Mouse (Mus musculus): ENCODE results near the gene Il2rg. TPM values are rescaled to one million over a fixed set of nuclear protein-coding genes. Genes with fewer than 3 reads are reported as not detected.

Il2rg gene
- 4.8 and 5.2 TPM in 2 replicates for polyA plus RNA-seq (2015; fragmentation: Nextera tagmentation; extraction: Ambion mirVana)

DNA sequence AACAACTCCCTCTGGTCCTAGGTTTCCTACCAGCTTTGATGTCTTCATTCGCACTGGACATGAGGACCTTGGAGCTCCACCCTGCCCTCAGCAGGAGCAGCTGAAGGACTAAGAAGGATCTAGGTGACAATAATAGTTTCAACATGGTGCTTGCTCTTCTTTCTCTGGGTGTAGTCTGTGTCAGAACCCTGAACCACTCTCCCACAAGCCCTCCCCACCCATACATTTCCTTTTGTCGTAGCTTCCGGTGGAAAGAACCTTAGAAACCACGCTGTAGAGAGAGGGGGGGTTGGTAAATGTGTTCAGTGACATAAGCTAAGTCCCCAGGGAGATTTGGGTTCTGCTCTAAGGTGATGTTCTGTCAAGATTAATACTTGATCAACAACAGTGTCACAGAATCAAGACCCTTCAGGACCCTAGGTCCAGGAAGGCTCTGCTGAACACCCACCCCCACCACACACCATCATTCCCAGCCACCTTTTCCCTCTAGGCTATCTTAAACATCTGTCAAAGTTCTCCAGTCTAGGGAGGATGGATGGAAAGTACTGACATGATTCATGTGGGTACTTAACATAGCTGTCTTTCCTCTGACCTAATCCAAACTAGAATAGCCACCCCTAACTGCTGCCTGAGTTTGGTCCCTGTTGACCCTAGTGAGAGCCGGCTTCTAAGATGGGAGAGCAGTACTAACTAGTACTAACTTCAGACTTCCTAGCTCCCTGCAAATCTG lies at the start of gene Il2rg:
TSS of gene Il2rg (minus strand) at position 231 of the 730 bp plus-strand sequence.

DNA sequence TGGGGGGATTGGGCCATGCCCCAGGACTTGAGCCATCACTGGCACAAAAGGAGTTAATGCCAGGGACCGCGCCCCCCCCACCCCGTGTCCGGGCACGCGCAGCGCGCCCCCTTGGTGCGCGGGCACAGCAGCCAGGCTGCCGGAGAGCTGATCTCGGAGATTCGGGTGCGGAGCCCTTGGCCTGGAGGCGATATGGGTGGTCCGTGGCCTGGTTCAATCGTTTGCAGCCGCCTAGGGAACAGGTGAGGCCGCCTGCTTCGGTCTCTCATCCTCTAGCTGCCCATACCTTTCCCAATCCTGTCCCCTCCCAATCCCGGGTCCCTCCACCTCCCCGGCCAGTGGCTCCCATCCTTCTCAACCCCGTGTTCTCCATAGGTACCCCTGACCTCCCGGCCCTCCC lies 31.0 kb upstream of the Il2rg start, which contains the start of gene Nlgn3:
TSS of gene Nlgn3 (plus strand) at position 114 of the 400 bp plus-strand sequence.

DNA sequence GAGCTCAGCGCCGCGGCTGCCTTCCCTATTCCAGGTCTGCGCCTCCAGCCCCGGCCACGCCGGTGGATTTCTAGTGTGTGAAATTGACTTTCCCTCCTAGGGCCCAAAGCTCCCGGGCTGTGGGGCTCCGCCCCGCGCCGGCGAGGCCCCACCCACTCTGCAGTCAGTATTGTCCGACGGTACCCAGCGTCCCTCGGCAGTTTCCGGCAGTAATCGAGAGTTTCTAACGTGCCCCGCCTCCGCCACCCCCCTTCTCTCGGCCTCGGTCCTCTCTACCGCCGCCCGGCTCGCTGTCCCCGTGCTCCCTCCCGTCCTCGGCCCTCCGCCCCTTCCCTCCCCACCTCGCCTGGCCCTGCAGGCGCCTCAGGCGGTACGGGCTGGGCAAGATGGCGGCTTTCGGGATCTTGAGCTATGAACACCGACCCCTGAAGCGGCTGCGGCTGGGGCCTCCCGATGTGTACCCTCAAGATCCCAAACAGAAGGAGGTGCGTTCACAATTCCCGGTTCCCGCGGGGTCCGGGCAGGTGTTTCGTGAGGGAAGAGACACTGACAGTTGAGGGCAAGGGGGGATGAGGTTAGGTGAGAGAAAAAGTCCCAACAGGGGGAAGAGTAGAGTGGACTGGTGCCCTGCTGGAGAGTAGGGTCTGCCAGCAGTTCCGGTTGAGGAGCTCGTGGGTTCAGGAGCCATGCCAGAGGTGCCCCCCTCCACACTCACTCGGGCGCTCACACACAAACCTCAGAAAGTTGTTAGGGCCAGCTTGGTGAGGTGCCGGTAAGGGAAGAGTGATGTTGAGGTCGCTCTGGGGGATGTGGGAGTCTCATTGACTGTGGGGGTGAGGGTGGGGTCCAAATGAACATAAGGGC lies 6.1 kb upstream of the Il2rg start, which contains the start of gene Med12:
TSS of gene Med12 (plus strand) at position 156 of the 864 bp plus-strand sequence.

DNA sequence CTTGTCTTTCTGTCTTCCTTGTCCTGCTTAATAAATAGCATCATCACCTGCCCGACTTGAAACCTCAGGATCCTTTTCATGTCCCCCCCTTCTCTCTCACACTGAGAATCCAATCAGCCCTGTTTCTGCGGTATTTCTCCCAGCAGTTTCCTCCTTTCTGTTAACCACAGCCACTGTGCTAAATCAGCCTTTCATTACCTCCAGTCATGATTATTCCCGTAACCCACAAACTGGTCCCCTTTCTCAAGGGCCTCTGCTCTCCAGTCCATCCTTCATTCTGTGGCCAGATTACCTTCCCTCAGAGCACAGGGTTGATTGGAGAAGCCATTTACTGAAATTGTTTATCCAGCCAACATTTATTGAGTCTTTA lies 685 bp upstream of the Il2rg start, which contains the start of gene Gm20489:
TSS of gene Gm20489 (minus strand) at position 269 of the 370 bp plus-strand sequence.

DNA sequence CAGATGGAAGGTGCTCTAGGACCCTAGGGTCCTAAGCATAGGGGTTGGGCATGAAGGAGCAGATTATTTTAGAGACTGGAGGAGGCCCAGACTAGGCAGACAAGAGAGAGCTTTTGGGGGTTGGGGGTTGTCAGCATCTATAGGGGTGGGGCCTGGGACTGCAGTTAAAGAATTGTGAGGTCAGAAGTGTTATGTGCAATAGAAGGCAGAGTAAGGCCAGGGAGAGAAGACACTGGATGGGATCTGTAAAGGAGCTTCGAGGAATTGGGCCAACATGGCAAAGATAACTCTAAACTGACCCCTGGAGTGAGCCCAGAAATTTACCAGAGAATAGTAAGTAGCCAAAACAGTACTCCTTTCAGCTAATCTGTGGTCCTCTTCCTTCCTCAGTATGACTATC lies 4.2 kb downstream of the Il2rg start, which contains the start of gene Gm614:
TSS of gene Gm614 (minus strand) at position 101 of the 400 bp plus-strand sequence.

DNA sequence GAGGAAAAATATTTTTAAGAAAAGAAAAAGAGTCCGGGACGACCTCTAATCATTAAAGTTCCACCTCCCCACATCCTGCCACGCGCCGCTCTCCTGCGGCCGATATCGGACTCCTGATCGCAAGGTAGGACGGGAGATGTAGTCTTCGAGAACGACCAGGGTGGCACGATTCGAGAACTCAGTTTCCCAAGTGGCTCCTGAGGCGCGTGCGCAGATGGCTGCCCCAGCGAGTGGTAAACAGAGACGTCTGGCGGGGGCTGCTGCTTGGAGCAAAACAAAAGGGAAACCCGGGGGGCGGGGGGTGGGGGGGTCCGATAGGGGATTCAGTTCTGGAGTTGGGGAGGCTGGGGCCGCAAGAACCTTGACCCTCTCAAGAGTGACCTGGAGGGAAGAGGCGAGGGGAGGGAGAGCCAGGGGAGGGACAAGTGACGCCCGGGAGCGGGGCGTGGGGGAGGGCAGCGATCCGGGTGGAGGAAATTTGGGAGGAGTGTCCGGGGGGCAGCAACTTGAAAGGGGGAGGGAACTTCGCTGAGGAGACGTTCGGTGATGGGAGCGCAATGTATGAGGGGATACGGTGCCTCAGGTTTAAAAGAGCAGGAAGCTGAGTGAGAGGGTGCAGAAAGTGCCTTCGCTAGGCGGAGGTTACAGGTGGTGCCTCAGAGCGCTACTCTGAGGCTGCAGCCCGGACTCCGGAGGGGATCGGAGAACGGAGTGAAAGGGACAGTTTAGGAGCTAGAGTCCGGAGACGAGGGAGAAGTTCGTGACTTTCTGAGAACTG lies 13.9 kb downstream of the Il2rg start, which contains the start of gene Foxo4:
TSS of gene Foxo4 (plus strand) at position 577 of the 778 bp plus-strand sequence.

DNA sequence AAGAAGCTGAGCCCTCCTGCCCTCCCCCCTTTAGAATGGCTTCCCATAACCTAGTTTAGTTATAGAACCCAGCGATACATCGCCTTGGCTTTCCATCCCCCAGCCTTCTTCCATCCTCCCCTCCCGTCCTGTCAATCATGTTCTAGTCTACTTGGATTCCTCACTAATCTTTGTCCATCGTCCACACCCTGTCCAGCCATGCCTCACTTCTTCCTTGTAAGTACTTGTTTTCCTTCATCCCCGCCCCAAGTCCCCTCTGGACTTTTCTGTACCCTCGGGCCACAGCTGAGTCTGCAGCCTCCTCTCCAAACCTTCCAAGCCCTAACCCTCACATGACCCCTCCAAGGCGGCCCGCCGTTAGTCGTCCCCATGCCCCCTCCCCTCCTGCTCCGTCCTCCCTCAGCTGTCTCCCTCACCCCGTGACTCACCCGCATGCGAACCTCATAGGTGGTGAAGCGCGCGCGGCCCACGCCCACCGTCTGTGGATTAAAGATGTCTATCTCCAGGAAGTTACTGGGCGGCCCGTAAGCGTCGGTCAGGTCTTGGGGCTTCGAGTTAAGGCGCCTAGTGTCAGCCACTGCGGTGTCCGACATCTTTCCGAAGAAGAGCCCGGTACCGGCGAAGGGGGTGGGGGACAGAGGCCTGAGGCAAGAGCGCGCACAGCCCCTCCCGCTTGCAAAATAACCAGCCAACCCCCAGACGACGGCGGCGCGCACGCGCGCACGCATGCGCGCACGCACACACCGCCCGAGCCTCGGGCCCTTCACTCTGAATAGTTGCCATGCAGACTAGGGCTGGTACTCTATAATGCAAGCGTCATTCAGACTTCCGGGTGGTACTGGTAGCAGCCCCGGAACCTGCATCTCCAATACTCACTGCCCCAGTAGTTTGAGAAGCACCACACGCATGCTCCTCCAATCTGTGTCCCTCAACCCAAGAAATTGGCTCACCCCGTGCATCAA lies 45.9 kb downstream of the Il2rg start, which contains the start of gene Snx12:
TSS of gene Snx12 (minus strand) at position 730 of the 962 bp plus-strand sequence.

Other genes with a start within 250 kb of the Il2rg start
- gene Tex11, start 208.6 kb downstream of the Il2rg start, polyA plus RNA-seq (2015; fragmentation: Nextera tagmentation; extraction: Ambion mirVana), result 0.10 TPM in 1 of 2 replicates, not detected in the other
- 14.8 and 16.3 TPM in 2 replicates for gene Slc7a3, start 182.2 kb downstream of the Il2rg start, polyA plus RNA-seq (2015; fragmentation: Nextera tagmentation; extraction: Ambion mirVana)
- gene Snx12, start 45.7 kb downstream of the Il2rg start, polyA plus RNA-seq (2015; fragmentation: Nextera tagmentation; extraction: Ambion mirVana), result 32.5 and 35.6 TPM in 2 replicates
- gene Foxo4, start 13.7 kb downstream of the Il2rg start, polyA plus RNA-seq (2015; fragmentation: Nextera tagmentation; extraction: Ambion mirVana), result 0.90 and 1.0 TPM in 2 replicates
- gene Gm614, start 4.3 kb downstream of the Il2rg start, polyA plus RNA-seq (2015; fragmentation: Nextera tagmentation; extraction: Ambion mirVana), result 0.22 TPM in 1 of 2 replicates, not detected in the other
- gene Gm20489, start 768 bp upstream of the Il2rg start, polyA plus RNA-seq (2015; fragmentation: Nextera tagmentation; extraction: Ambion mirVana), result not detected in 2 replicates
- 18.4 and 21.6 TPM in 2 replicates for gene Med12, start 5.8 kb upstream of the Il2rg start, polyA plus RNA-seq (2015; fragmentation: Nextera tagmentation; extraction: Ambion mirVana)
- 68.2 and 87.9 TPM in 2 replicates for gene Nlgn3, start 30.9 kb upstream of the Il2rg start, polyA plus RNA-seq (2015; fragmentation: Nextera tagmentation; extraction: Ambion mirVana)
- 4.9 and 5.6 TPM in 2 replicates for gene Gjb1, start 108.1 kb upstream of the Il2rg start, polyA plus RNA-seq (2015; fragmentation: Nextera tagmentation; extraction: Ambion mirVana)
- gene Zmym3, start 152.6 kb upstream of the Il2rg start, polyA plus RNA-seq (2015; fragmentation: Nextera tagmentation; extraction: Ambion mirVana), result 82.7 and 94.5 TPM in 2 replicates
- 137 and 153 TPM in 2 replicates for gene Nono, start 161.1 kb upstream of the Il2rg start, polyA plus RNA-seq (2015; fragmentation: Nextera tagmentation; extraction: Ambion mirVana)
- 0.66 and 0.98 TPM in 2 replicates for gene Itgb1bp2, start 180.8 kb upstream of the Il2rg start, polyA plus RNA-seq (2015; fragmentation: Nextera tagmentation; extraction: Ambion mirVana)

Measured in neural tube, postnatal 0 days (tissue).